Mouse (Mus musculus): ENCODE measurements around the gene Fcer2a. TPM values are rescaled to one million over a fixed set of nuclear protein-coding genes. Genes with fewer than 3 reads are reported as not detected.

The Fcer2a gene
- total RNA-seq, 2 experiments from 2014 or later = not detected

Other genes with a start within 250 kb of the Fcer2a start
- 2.3 and 2.8 TPM in 2 replicates for gene Pex11g, start 226.5 kb downstream of the Fcer2a start, total RNA-seq (2014; fragmentation: Nextera tagmentation)
- 1.6 and 3.4 TPM in 2 replicates for gene Pex11g, start 226.5 kb downstream of the Fcer2a start, total RNA-seq (2017)
- not detected in 2 replicates for gene Tex45, start 223.3 kb downstream of the Fcer2a start, total RNA-seq (2014; fragmentation: Nextera tagmentation)
- not detected in 2 replicates for gene Tex45, start 223.3 kb downstream of the Fcer2a start, total RNA-seq (2017)
- 11.8 and 17.0 TPM in 2 replicates for gene Zfp358, start 201.0 kb downstream of the Fcer2a start, total RNA-seq (2014; fragmentation: Nextera tagmentation)
- gene Zfp358, start 201.0 kb downstream of the Fcer2a start, total RNA-seq (2017) = 3.3 and 5.0 TPM in 2 replicates
- 26.7 and 55.5 TPM in 2 replicates for gene Mcoln1, start 193.7 kb downstream of the Fcer2a start, total RNA-seq (2014; fragmentation: Nextera tagmentation)
- 21.8 and 41.5 TPM in 2 replicates for gene Mcoln1, start 193.7 kb downstream of the Fcer2a start, total RNA-seq (2017)
- 39.0 and 39.4 TPM in 2 replicates for gene Pnpla6, start 178.8 kb downstream of the Fcer2a start, total RNA-seq (2014; fragmentation: Nextera tagmentation)
- gene Pnpla6, start 178.8 kb downstream of the Fcer2a start, total RNA-seq (2017) = 11.8 and 16.8 TPM in 2 replicates
- not detected in 2 replicates for gene C330021F23Rik, start 126.2 kb downstream of the Fcer2a start, total RNA-seq (2014; fragmentation: Nextera tagmentation)
- gene C330021F23Rik, start 126.2 kb downstream of the Fcer2a start, total RNA-seq (2017) = 0.43 TPM in 1 of 2 replicates, not detected in the other
- 0.19 and 0.82 TPM in 2 replicates for gene Camsap3, start 106.9 kb downstream of the Fcer2a start, total RNA-seq (2014; fragmentation: Nextera tagmentation)
- 0.13 TPM in 1 of 2 replicates, not detected in the other for gene Camsap3, start 106.9 kb downstream of the Fcer2a start, total RNA-seq (2017)
- gene Xab2, start 72.9 kb downstream of the Fcer2a start, total RNA-seq (2014; fragmentation: Nextera tagmentation) = 33.1 and 35.2 TPM in 2 replicates
- 44.9 and 51.3 TPM in 2 replicates for gene Xab2, start 72.9 kb downstream of the Fcer2a start, total RNA-seq (2017)
- 118 and 132 TPM in 2 replicates for gene Pet100, start 72.6 kb downstream of the Fcer2a start, total RNA-seq (2014; fragmentation: Nextera tagmentation)
- gene Pet100, start 72.6 kb downstream of the Fcer2a start, total RNA-seq (2017) = 141 and 273 TPM in 2 replicates
- not detected in 2 replicates for gene Pcp2, start 68.6 kb downstream of the Fcer2a start, total RNA-seq (2014; fragmentation: Nextera tagmentation)
- not detected in 2 replicates for gene Pcp2, start 68.6 kb downstream of the Fcer2a start, total RNA-seq (2017)
- gene Stxbp2, start 63.2 kb downstream of the Fcer2a start, total RNA-seq (2014; fragmentation: Nextera tagmentation) = 194 and 226 TPM in 2 replicates
- 109 and 135 TPM in 2 replicates for gene Stxbp2, start 63.2 kb downstream of the Fcer2a start, total RNA-seq (2017)
- gene Retn, start 38.4 kb downstream of the Fcer2a start, total RNA-seq (2014; fragmentation: Nextera tagmentation) = 0.73 TPM in 1 of 2 replicates, not detected in the other
- gene Retn, start 38.4 kb downstream of the Fcer2a start, total RNA-seq (2017) = not detected in 2 replicates
- 14.1 and 33.6 TPM in 2 replicates for gene Mcemp1, start 28.4 kb downstream of the Fcer2a start, total RNA-seq (2014; fragmentation: Nextera tagmentation)
- 18.5 and 18.9 TPM in 2 replicates for gene Mcemp1, start 28.4 kb downstream of the Fcer2a start, total RNA-seq (2017)
- 27.9 and 43.5 TPM in 2 replicates for gene Fcor, start 21.8 kb downstream of the Fcer2a start, total RNA-seq (2014; fragmentation: Nextera tagmentation)
- 13.1 and 14.4 TPM in 2 replicates for gene Fcor, start 21.8 kb downstream of the Fcer2a start, total RNA-seq (2017)
- gene Trappc5, start 17.9 kb downstream of the Fcer2a start, total RNA-seq (2014; fragmentation: Nextera tagmentation) = 24.1 and 27.2 TPM in 2 replicates
- gene Trappc5, start 17.9 kb downstream of the Fcer2a start, total RNA-seq (2017) = 30.9 and 39.8 TPM in 2 replicates
- not detected in 2 replicates for gene Clec4g, start 26.5 kb upstream of the Fcer2a start, total RNA-seq (2014; fragmentation: Nextera tagmentation)
- gene Clec4g, start 26.5 kb upstream of the Fcer2a start, total RNA-seq (2017) = not detected in 2 replicates
- 2.2 TPM in 1 of 2 replicates, not detected in the other for gene Cd209a, start 54.8 kb upstream of the Fcer2a start, total RNA-seq (2014; fragmentation: Nextera tagmentation)
- 1.1 and 3.8 TPM in 2 replicates for gene Cd209a, start 54.8 kb upstream of the Fcer2a start, total RNA-seq (2017)
- gene Cd209e, start 160.1 kb upstream of the Fcer2a start, total RNA-seq (2014; fragmentation: Nextera tagmentation) = not detected in 2 replicates
- gene Cd209e, start 160.1 kb upstream of the Fcer2a start, total RNA-seq (2017) = not detected in 2 replicates
- gene Cd209d, start 184.4 kb upstream of the Fcer2a start, total RNA-seq (2014; fragmentation: Nextera tagmentation) = not detected in 2 replicates
- gene Cd209d, start 184.4 kb upstream of the Fcer2a start, total RNA-seq (2017) = not detected in 2 replicates
- not detected in 2 replicates for gene Cd209b, start 232.7 kb upstream of the Fcer2a start, total RNA-seq (2014; fragmentation: Nextera tagmentation)
- not detected in 2 replicates for gene Cd209b, start 232.7 kb upstream of the Fcer2a start, total RNA-seq (2017)